Mouse (Mus musculus) thymus, adult 2 months (tissue): ENCODE measurements around the gene Nrcam.

Experiments used
- CTCF ChIP-seq: fragments of 200-500 bp; IDR thresholded peaks from 2 replicates; pipeline ENCODE4 v1.5.1; 2012; ENCODE audit warnings: mild to moderate bottlenecking, control low read depth, low read length, moderate library complexity, borderline replicate concordance; ENCODE audit not compliant: control insufficient read depth, poor library complexity, insufficient read depth; ENCODE audit errors: extremely low read depth
- POLR2A ChIP-seq: fragments of 200-500 bp; IDR thresholded peaks from 2 replicates; pipeline ENCODE4 v1.6.1; 2012; ENCODE audit warnings: mild to moderate bottlenecking, low read length, control low read depth, moderate library complexity; ENCODE audit not compliant: control insufficient read depth, poor library complexity, insufficient read depth; ENCODE audit errors: extremely low read depth

GRCm38 (mm10) chr12:44380805-44381204 is 52.1 kb downstream of the Nrcam start:
- no peak for TF ChIP-seq CTCF
- TF ChIP-seq POLR2A, result no peak
